Mouse (Mus musculus): ENCODE measurements around the gene Htr2a.
A peak's percentile ranks its signal among the peaks of the same experiment; 100 is the strongest.

Htr2a gene

DNA sequence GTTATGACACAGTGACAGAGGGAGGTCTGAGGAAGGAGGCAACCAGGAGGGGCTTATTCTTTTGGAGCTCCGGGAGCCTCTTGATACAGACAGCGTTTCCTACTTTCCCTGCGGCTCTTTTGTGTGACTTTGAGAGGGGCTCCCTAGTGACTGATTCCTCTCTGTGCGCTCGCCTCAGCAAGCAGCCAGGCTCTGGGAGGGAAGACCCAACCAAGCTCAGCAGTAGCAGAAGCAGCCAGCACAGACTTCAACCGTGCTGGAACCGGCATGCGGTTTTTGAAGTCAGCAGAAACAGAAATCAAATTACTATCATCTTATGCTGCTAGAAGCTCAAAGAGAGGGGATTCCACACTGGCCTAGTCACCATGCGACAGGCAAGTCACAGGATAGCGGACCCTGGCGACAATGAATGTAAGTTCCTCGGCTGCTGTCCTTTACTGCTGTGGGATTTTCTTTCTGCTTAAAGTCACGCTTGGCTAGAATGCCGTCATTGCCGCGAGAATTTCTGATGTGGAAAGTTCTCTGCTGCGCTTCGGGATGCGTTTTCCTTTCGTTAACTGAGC lies at the start of gene Htr2a:
TSS of gene Htr2a (plus strand) at position 22 of the 563 bp plus-strand sequence.
- DNase-seq (ENCODE audit: low read depth, low spot score): peak; percentile 30

DNA sequence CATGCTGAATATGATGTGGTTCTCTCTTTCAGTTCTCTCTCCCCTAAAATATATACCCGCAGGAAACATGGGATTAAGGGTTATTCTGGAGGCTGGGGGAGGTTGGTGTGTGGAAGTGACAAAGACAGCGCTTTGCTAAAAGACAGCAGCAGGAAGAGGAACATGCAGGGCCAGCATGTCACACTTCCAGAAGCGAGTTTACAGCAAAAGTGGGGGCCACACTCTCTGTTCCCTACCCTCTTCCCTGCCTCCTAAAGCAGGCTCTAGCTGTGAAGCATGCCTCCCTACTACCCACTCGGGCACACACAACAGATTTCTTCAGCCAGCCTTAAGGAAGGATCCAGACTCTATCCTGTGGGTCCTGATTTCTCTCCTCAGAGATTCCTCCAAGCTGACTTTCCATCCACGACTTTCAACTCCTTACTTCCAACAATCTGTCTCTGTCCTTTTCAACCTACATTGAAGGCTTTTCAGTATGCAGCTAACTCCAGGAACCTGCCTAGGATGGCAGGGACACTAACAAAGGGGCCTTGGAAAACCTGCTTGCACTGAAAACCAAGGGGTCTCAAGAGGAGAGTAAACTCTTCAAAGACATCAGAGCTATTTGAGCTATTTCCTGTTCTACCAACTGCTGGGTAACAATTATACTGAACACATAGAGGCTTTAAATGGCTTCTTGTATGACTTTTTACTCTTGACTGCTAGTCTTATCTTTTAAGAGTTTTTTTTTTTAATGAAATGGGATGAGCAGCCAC lies 39.1 kb upstream of the Htr2a start:
- no peak for DNase-seq (ENCODE audit: low read depth, low spot score)

DNA sequence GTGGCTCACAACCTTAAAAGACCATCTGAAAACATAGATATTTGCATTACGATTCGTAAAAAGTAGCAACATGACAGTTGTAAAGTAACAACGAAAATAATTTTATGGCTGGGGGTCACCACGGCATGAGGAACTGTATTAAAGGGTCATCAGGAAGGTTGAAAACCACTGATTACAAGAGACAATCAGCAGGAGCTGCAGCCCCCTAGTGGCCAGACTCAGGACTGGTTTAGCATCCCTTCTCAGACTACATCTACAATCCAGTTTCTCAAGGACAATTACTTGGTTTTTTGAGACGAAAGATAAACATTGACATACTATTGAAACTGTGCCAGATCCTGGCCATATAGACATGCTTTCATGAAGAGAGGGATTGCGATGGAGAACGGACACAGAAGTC lies 38.1 kb upstream of the Htr2a start:
- peak; percentile 45 for DNase-seq (ENCODE audit: low read depth, low spot score)

GRCm38 (mm10) chr14:74603131-74603766 lies 37.4 kb upstream of the Htr2a start:
- DNase-seq (ENCODE audit: low read depth, low spot score): no peak

GRCm38 (mm10) chr14:74611326-74611725 lies 29.3 kb upstream of the Htr2a start:
- no peak for DNase-seq (ENCODE audit: low read depth, low spot score)

- peak; percentile 30 for DNase-seq (ENCODE audit: low read depth, low spot score)
These were observed 21.8 kb upstream of the Htr2a start for GRCm38 (mm10) chr14:74618858-74619257.

GRCm38 (mm10) chr14:74638071-74638470 lies 2.6 kb upstream of the Htr2a start:
- no peak for DNase-seq (ENCODE audit: low read depth, low spot score)

GRCm38 (mm10) chr14:74641668-74642230 lies 1.1 kb downstream of the Htr2a start:
- peak; percentile 22 for DNase-seq (ENCODE audit: low read depth, low spot score)

GRCm38 (mm10) chr14:74643296-74643695 lies 2.7 kb downstream of the Htr2a start:
- DNase-seq (ENCODE audit: low read depth, low spot score): peak; percentile 77

GRCm38 (mm10) chr14:74646107-74646793 lies 5.6 kb downstream of the Htr2a start:
- DNase-seq (ENCODE audit: low read depth, low spot score): peak; percentile 40

- DNase-seq (ENCODE audit: low read depth, low spot score): no peak
These were observed 9.4 kb downstream of the Htr2a start for GRCm38 (mm10) chr14:74650001-74650400.

- DNase-seq (ENCODE audit: low read depth, low spot score): no peak
These were observed 11.0 kb downstream of the Htr2a start for GRCm38 (mm10) chr14:74651678-74652077.

DNA sequence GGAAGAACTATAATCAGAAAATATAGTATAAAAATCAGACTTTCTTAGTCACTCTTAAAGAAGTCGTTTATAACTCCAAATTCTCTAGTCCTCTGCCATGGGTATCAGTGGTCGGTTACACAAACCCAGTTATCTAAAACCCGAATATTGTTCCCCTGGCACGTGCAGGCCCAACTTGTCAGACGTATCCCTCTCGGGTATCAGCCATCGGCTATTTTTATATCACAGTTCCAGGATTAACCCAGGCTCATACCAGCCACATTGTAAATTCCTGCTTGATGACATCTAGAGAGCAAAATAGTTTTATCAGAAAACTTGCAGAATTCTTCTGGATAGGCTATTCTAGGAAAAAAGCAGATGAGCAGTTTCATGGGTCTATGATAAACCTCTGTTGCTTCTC lies 16.6 kb downstream of the Htr2a start:
- DNase-seq (ENCODE audit: low read depth, low spot score): no peak

GRCm38 (mm10) chr14:74659411-74659841 lies 18.8 kb downstream of the Htr2a start:
- no peak for DNase-seq (ENCODE audit: low read depth, low spot score)

GRCm38 (mm10) chr14:74672137-74673019 lies 31.7 kb downstream of the Htr2a start:
- no peak for DNase-seq (ENCODE audit: low read depth, low spot score)

- DNase-seq (ENCODE audit: low read depth, low spot score): no peak
These were observed 32.3 kb downstream of the Htr2a start for GRCm38 (mm10) chr14:74673020-74673350.

DNA sequence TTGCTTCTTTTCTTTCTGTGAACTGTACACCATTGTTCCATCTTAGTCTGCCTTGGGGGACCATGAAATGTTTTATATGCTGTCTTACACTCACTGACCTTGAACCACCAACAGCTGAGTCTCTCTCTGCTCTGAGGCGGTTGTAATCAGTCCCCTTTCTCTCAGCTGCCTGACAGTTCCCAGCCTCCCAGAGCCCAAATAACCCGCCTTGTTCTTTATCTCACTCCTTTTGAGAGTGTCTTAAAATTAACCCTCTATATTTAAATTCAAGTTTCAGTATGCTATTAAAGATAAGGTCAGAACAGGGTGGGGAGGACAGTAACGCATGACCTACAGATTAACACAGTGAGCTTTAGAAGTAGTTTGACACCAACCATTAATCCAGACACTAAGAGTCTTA lies 32.9 kb downstream of the Htr2a start:
- no peak for DNase-seq (ENCODE audit: low read depth, low spot score)

- no peak for DNase-seq (ENCODE audit: low read depth, low spot score)
These were observed 39.2 kb downstream of the Htr2a start for GRCm38 (mm10) chr14:74679841-74680240.

GRCm38 (mm10) chr14:74684298-74684978 lies 43.8 kb downstream of the Htr2a start:
- no peak for DNase-seq (ENCODE audit: low read depth, low spot score)

GRCm38 (mm10) chr14:74691963-74692362 lies 51.3 kb downstream of the Htr2a start:
- no peak for DNase-seq (ENCODE audit: low read depth, low spot score)

Measured in CD4-positive, CD25-positive, alpha-beta regulatory T cell, adult 2 months (primary cell).